Mouse (Mus musculus) neural tube, embryonic 12.5 days (tissue): Measurements from ENCODE around the gene Slc7a11. TPM values are rescaled to one million over a fixed set of nuclear protein-coding genes. Genes with fewer than 3 reads are reported as not detected.

Experiments
- ATAC-seq: fragments of 200-750 bp; cut with Nextera tagmentation; 2 replicates; pipeline ENCODE4 v1.8.0; 2017; ENCODE audit warnings: low read depth, mild to moderate bottlenecking, moderate TSS enrichment, moderate library complexity; ENCODE audit not compliant: low FRiP score
- H3K27ac ChIP-seq: fragments of 300-500 bp; sonication (generic); 2 replicates; pipeline ENCODE4 v1.5.1; 2016
- H3K27me3 ChIP-seq: fragments of 300-500 bp; sonication (generic); replicated peaks from 2 replicates; pipeline ENCODE4 v1.6.1; 2016; ENCODE audit warnings: mild to moderate bottlenecking
- H3K36me3 ChIP-seq: fragments of 300-500 bp; sonication (generic); 2 replicates; pipeline ENCODE4 v1.6.1; 2016; ENCODE audit warnings: mild to moderate bottlenecking
- H3K4me1 ChIP-seq: fragments of 300-500 bp; sonication (generic); 2 replicates; pipeline ENCODE4 v1.6.1; 2016
- H3K4me2 ChIP-seq: fragments of 300-500 bp; sonication (generic); replicated peaks from 2 replicates; pipeline ENCODE4 v1.6.1; 2016; ENCODE audit warnings: mild to moderate bottlenecking
- H3K4me3 ChIP-seq: fragments of 300-500 bp; sonication (generic); 2 replicates; pipeline ENCODE4 v1.5.1; 2016
- H3K9ac ChIP-seq: fragments of 300-500 bp; sonication (generic); 2 replicates; pipeline ENCODE4 v1.6.1; 2016; ENCODE audit warnings: mild to moderate bottlenecking
- H3K9me3 ChIP-seq: fragments of 300-500 bp; sonication (generic); 2 replicates; pipeline ENCODE4 v1.6.1; 2016; ENCODE audit warnings: mild to moderate bottlenecking
- WGBS: fragments of 180-500 bp; shearing (Covaris S2); methylation state at CpG from one replicate; pipeline ENCODE4 v1.1.7; 2016; 5-methylcytosine and 5-hydroxymethylcytosine counted together
- polyA plus RNA-seq: library from polyadenylated mRNA; unstranded; fragments of >200 nt; fragmentation: Nextera tagmentation; extraction: Ambion mirVana; gene quantifications from 2 replicates; pipeline ENCODE4 v1.2.1, GENCODE M21; 2016

Gene Slc7a11
- polyA plus RNA-seq, 1 experiment from 2014 or later = 3.9 TPM

GRCm38 (mm10) chr3:50298366-50298991 is 144.9 kb downstream of the Slc7a11 start:
- Histone ChIP-seq H3K27ac (no peak overlapping the region), H3K4me2 (no peak overlapping the region), H3K4me3 (no peak overlapping the region), H3K9me3 (no peaks in the 10 kb centered on the region), H3K27me3 (no peaks in the 10 kb centered on the region), H3K36me3 (no peaks in the 10 kb centered on the region), H3K4me1 (peaks cover 20% of the 10 kb centered on the region), H3K9ac (no peak overlapping the region)
- WGBS = 45% methylated on average over 7 of the region's 7 CpGs
- ATAC-seq = no peak

- ATAC-seq = no peak
- WGBS = 73% methylated on average over 10 of the region's 10 CpGs
- H3K4me3 ChIP-seq = no peak overlapping the region
Observed at GRCm38 (mm10) chr3:50296956-50297355, 146.5 kb downstream of the Slc7a11 start.

DNA sequence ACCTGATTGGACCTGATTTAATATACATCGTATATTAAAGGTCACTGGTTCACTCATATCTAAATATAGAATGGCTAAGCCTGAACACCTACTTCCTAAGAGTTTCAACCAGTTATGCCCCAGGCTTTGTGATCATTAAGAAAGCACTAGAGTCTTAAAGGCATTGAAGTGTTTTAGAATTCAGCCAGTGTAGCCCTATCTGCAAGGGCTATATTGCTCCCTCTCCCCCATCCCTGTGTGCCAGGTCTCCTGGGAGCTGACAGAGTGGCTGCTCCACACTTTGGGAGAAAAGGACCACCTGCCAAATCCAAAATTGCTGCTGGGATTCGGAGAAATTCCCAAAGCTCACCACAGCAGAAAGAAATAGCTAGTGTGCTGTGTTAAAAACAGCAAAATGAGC is 168.4 kb downstream of the Slc7a11 start:
- Histone ChIP-seq H3K27ac (no peak overlapping the region), H3K4me2 (no peak overlapping the region), H3K27me3 (no peaks in the 10 kb centered on the region), H3K4me1 (no peaks in the 10 kb centered on the region), H3K36me3 (no peaks in the 10 kb centered on the region), H3K4me3 (no peak overlapping the region), H3K9ac (no peak overlapping the region), H3K9me3 (no peaks in the 10 kb centered on the region)
- no peak for ATAC-seq
- 75% methylated on average over 2 of the region's 2 CpGs for WGBS

More at GRCm38 (mm10) chr3:50296956-50297355, 146.5 kb downstream of the Slc7a11 start:
- H3K27me3 ChIP-seq = no peaks in the 10 kb centered on the region
- peaks cover 20% of the 10 kb centered on the region for H3K4me1 ChIP-seq
- no peaks in the 10 kb centered on the region for H3K9me3 ChIP-seq
- H3K9ac ChIP-seq = no peak overlapping the region
- H3K36me3 ChIP-seq = no peaks in the 10 kb centered on the region
- H3K27ac ChIP-seq = no peak overlapping the region
- H3K4me2 ChIP-seq = no peak overlapping the region

DNA sequence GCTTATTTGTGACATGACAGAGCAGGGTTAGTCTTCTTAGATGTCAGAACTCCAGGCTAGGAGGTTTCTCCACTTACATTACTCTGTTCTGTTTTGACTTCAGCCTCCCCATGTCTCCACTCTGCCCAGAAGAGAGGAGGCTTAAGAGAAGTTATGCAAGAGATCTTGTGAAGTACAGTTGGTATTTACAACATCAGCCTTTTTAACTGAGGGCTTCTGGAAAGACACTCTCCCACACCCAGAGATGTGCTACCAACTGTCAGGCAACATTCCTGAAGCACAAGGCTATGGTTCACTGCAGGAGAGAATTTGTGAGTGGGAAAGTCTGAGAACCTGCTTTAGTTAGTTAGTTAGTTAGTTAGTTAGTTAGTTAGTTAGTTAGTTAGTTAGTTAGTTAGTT is 171.2 kb downstream of the Slc7a11 start:
- ATAC-seq = no peak
- Histone ChIP-seq H3K4me3 (no peak overlapping the region), H3K27me3 (no peaks in the 10 kb centered on the region), H3K9me3 (no peaks in the 10 kb centered on the region), H3K4me2 (no peak overlapping the region), H3K4me1 (no peaks in the 10 kb centered on the region), H3K27ac (no peak overlapping the region), H3K36me3 (no peaks in the 10 kb centered on the region), H3K9ac (no peak overlapping the region)

DNA sequence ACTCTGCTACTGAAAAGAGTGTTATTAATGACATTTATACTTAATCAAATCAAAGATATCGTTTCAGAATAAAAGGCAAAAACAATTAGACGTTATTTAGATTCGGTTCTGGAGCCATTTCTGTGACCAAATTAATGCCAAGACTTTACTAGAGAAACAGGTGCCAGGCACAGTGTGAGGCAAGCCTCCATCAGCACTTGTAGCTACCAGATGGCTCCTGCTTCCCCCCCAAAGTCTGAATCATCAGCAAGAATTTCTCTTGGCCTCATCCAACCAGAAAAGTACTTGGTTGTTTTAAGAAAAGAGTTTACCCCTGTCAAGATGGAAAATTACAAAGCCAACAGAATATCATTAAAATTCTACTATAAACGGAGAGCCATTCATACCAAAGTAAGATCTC is 173.7 kb downstream of the Slc7a11 start:
- no peak for ATAC-seq
- Histone ChIP-seq H3K4me1 (no peaks in the 10 kb centered on the region), H3K36me3 (no peaks in the 10 kb centered on the region), H3K9ac (no peak overlapping the region), H3K27ac (no peak overlapping the region), H3K9me3 (no peaks in the 10 kb centered on the region), H3K4me2 (no peak overlapping the region), H3K4me3 (no peak overlapping the region), H3K27me3 (no peaks in the 10 kb centered on the region)
- WGBS = 86% methylated on average over 4 of the region's 4 CpGs

DNA sequence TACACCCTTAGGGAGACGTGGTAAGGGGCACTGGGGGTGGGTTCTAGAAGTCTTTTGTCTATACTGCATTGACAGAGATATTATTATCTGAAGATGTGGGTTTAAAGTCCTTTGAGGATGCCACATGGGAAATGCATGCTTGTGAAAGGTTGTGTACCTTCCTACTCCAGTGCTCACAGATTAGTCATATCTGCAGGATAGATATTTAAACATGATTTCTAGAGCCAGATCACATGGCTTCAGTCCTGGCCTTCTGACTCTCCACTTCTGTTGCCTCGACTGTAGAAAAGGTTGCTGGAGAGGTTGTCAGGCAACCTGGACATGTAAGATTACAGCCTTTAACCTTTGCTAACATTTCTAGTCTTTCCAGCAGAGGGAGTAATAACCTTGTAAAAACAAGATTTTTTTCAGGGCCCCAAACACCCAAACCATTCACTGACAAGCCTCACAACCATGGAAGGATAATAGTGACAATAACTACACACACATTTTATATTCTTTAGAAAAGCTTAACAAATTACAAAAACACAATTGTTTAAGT is 180.8 kb downstream of the Slc7a11 start:
- no peaks in the 10 kb centered on the region for H3K27me3 ChIP-seq
- H3K27ac ChIP-seq = no peak overlapping the region
- peaks cover 3% of the 10 kb centered on the region; the same call in 1 of the 2 replicates for H3K4me1 ChIP-seq
- no peaks in the 10 kb centered on the region for H3K36me3 ChIP-seq
- H3K9me3 ChIP-seq = no peaks in the 10 kb centered on the region
- no peak overlapping the region for H3K9ac ChIP-seq
- H3K4me2 ChIP-seq = no peak overlapping the region
- no peak for ATAC-seq
- 74% methylated on average over 2 of the region's 2 CpGs for WGBS
- no peak overlapping the region for H3K4me3 ChIP-seq

DNA sequence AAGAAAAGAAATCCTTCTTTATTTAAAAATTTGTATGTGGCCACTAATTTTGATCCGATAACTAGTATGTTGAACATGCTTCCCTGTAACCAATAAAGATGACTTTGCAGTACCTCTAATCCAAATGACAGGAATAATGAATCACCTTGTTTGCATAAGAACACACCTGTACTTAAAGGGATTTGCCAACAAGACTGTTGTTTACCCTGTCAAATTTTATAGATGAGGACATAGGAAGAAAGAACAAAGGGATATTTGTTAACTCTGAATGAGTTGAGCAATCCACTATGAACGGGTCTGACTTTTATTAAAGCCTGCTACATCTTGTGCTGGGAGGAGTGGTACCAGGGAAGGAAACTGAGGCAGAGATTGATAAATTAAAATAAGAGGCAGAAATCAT is 181.3 kb downstream of the Slc7a11 start:
- H3K4me3 ChIP-seq = no peak overlapping the region
- no peak for ATAC-seq
- WGBS = 73% methylated on average over 2 of the region's 2 CpGs
- no peaks in the 10 kb centered on the region for H3K36me3 ChIP-seq
- H3K27me3 ChIP-seq = no peaks in the 10 kb centered on the region
- peaks cover 3% of the 10 kb centered on the region; the same call in 1 of the 2 replicates for H3K4me1 ChIP-seq
- no peak overlapping the region for H3K9ac ChIP-seq
- H3K4me2 ChIP-seq = no peak overlapping the region
- H3K9me3 ChIP-seq = no peaks in the 10 kb centered on the region
- no peak overlapping the region for H3K27ac ChIP-seq

DNA sequence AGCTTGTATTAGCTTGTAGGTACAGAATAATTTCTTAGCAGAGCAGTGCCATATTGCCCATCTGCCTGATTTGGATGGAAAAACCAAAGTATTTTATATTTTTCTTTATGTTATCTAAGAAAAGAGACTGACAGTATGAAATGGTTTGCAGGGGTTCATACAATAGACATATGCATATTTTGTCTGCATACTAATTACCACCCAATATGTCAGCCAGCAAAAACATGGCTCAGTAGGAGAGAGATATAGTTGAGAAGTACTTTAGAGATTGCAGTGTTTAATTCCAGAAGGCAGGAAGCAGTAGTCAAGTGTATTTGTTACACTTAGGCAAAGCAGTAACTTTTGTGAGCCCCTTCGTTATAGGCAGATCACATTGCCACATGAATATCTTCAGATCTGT is 182.7 kb downstream of the Slc7a11 start:
- Histone ChIP-seq H3K4me3 (no peak overlapping the region), H3K27me3 (no peaks in the 10 kb centered on the region), H3K9ac (no peak overlapping the region), H3K4me1 (peaks cover 3% of the 10 kb centered on the region; the same call in 1 of the 2 replicates), H3K4me2 (no peak overlapping the region), H3K36me3 (no peaks in the 10 kb centered on the region), H3K27ac (no peak overlapping the region), H3K9me3 (no peaks in the 10 kb centered on the region)
- WGBS = 95% methylated on average over 1 of the region's 1 CpGs
- ATAC-seq = no peak

DNA sequence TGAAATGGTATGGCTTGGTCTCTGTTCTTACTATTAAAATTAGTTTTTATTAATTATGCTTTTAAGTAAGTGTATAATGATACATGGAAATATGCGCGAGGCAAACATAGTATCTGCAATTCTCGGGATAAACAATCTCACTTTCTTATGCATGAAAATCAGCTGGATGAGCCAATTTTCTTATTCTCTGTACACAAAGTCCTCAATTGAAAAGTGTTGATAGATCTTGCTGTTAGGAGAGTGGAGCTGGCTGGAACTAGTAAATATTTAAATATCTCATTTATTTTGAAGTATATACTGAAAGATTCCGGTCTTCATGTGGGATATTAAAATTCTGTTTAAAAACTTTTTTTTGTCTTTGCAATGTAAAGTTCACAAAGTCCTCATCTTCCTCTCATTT is 184.6 kb downstream of the Slc7a11 start:
- Histone ChIP-seq H3K9me3 (no peaks in the 10 kb centered on the region), H3K27me3 (no peaks in the 10 kb centered on the region), H3K9ac (no peak overlapping the region), H3K4me1 (peaks cover 3% of the 10 kb centered on the region; the same call in 1 of the 2 replicates), H3K4me3 (no peak overlapping the region), H3K27ac (no peak overlapping the region), H3K36me3 (no peaks in the 10 kb centered on the region), H3K4me2 (no peak overlapping the region)
- ATAC-seq = no peak
- 93% methylated on average over 4 of the region's 4 CpGs for WGBS

GRCm38 (mm10) chr3:50249598-50250300 is 193.7 kb downstream of the Slc7a11 start:
- ATAC-seq = no peak
- WGBS = 81% methylated on average over 6 of the region's 6 CpGs
- no peak overlapping the region for H3K9ac ChIP-seq
- no peaks in the 10 kb centered on the region for H3K4me1 ChIP-seq
- no peak overlapping the region for H3K4me2 ChIP-seq
- H3K9me3 ChIP-seq = no peaks in the 10 kb centered on the region
- no peaks in the 10 kb centered on the region for H3K36me3 ChIP-seq
- no peak overlapping the region for H3K27ac ChIP-seq
- no peak overlapping the region for H3K4me3 ChIP-seq
- H3K27me3 ChIP-seq = no peaks in the 10 kb centered on the region

GRCm38 (mm10) chr3:50235990-50236389 is 207.4 kb downstream of the Slc7a11 start:
- no peak for ATAC-seq

DNA sequence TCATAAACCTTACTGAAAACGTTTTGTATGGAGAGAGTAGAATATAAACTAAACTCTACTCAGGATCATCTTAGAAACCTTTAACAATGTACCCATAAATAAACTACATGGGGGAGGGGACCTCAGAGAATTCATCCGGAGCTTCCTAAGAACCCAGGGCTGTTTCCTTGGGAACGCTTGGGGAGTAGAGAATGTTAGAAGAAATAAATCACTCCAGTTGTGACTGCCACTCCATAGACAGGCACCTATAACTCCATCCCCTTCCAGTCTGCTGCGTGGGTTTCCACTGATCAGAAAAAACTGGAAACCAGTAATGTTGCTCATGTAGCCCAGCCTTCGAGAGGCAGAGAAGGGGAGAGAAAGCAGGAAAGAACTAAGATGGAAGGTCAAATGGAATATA is 210.3 kb downstream of the Slc7a11 start:
- H3K36me3 ChIP-seq = no peaks in the 10 kb centered on the region
- no peak overlapping the region for H3K9ac ChIP-seq
- no peak overlapping the region for H3K27ac ChIP-seq
- no peaks in the 10 kb centered on the region for H3K27me3 ChIP-seq
- H3K4me3 ChIP-seq = no peak overlapping the region
- H3K9me3 ChIP-seq = no peaks in the 10 kb centered on the region
- no peaks in the 10 kb centered on the region for H3K4me1 ChIP-seq
- 25% methylated on average over 5 of the region's 5 CpGs for WGBS
- no peak overlapping the region for H3K4me2 ChIP-seq
- peak; percentile 75; the same call in 1 of the 2 replicates for ATAC-seq

More at GRCm38 (mm10) chr3:50235990-50236389, 207.4 kb downstream of the Slc7a11 start:
- no peaks in the 10 kb centered on the region for H3K27me3 ChIP-seq
- H3K4me2 ChIP-seq = no peak overlapping the region
- H3K4me3 ChIP-seq = no peak overlapping the region
- H3K9me3 ChIP-seq = no peaks in the 10 kb centered on the region
- H3K9ac ChIP-seq = no peak overlapping the region
- no peak overlapping the region for H3K27ac ChIP-seq
- no peaks in the 10 kb centered on the region for H3K4me1 ChIP-seq
- WGBS = 31% methylated on average over 3 of the region's 3 CpGs
- H3K36me3 ChIP-seq = no peaks in the 10 kb centered on the region
